In the genomic region with DNA sequence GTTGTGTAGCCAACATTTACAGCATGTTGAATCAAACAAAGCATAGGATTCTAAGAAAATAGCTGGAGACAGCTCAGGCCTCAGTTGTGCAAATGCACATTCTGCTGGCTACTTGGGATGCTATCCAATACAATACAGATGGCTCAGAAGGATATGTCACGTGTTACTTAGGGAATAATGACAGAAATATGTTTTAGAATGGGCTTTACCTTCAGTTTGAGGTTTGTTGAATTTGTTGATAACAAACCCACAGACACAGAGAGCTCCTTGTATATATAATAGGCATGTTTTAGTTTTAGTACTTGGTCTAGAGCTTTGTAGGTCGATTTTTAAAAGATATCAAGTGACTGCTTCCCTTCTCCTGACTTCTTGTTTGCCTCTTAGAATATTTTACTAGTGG, we compare ENCODE assay signal across 24 mouse cellular contexts. TPM values are rescaled to one million over a fixed set of nuclear protein-coding genes. Genes with fewer than 3 reads are reported as not detected.
DNase-seq lines count a peak whose midpoint lies in the region; ATAC-seq lines count a peak whose summit lies in the region.
"Had no signal": no experiment of that assay in that cellular context is flagged by ENCODE, and none has a peak within 500 bp of the region (broad histone marks: within the 10 kb centered on the region; RNA-seq: fewer than 3 reads in every experiment).

No protein-coding gene starts in this region.

- H3K9ac ChIP-seq in embryonic facial prominence, embryonic 14.5 days (ENCODE audit: low read depth, low read length): no peak overlapping the region
- H3K9ac ChIP-seq: embryonic facial prominence, embryonic 15.5 days; forebrain, embryonic 12.5 days; forebrain, embryonic 15.5 days; hindbrain, embryonic 12.5 days; hindbrain, embryonic 15.5 days had no signal

- 52% methylated on average over 2 of the region's 2 CpGs for WGBS in embryonic facial prominence, embryonic 14.5 days
- 79% methylated on average over 2 of the region's 2 CpGs for WGBS in embryonic facial prominence, embryonic 10.5 days

- H3K27me3 ChIP-seq in embryonic facial prominence, embryonic 14.5 days (replicated peaks; ENCODE audit: control insufficient read depth, insufficient read depth, low read length): no peaks in the 10 kb centered on the region
- no peaks in the 10 kb centered on the region for H3K27me3 ChIP-seq in embryonic facial prominence, embryonic 10.5 days (replicated peaks; ENCODE audit: low read depth, poor library complexity, severe bottlenecking)
- H3K27me3 ChIP-seq in megakaryocyte, embryonic 14.5 days (replicated peaks): no peaks in the 10 kb centered on the region
- H3K27me3 ChIP-seq: embryonic facial prominence, embryonic 15.5 days; forebrain, embryonic 12.5 days; forebrain, embryonic 15.5 days; hindbrain, embryonic 12.5 days; hindbrain, embryonic 15.5 days had no signal

- H3K4me1 ChIP-seq in embryonic facial prominence, embryonic 14.5 days (ENCODE audit: control insufficient read depth, insufficient read depth, low read length): peaks cover 20% of the 10 kb centered on the region
- peaks cover 32% of the 10 kb centered on the region for H3K4me1 ChIP-seq in embryonic facial prominence, embryonic 10.5 days
- H3K4me1 ChIP-seq in megakaryocyte, embryonic 14.5 days: peaks cover 76% of the 10 kb centered on the region

- H3K36me3 ChIP-seq in embryonic facial prominence, embryonic 14.5 days (ENCODE audit: control insufficient read depth, insufficient read depth, low read length): peaks cover 8% of the 10 kb centered on the region
- H3K36me3 ChIP-seq in embryonic facial prominence, embryonic 10.5 days (replicated peaks): peaks cover 12% of the 10 kb centered on the region
- peaks cover 8% of the 10 kb centered on the region for H3K36me3 ChIP-seq in megakaryocyte, embryonic 14.5 days (replicated peaks; ENCODE audit: low read length)
- H3K36me3 ChIP-seq: forebrain, embryonic 12.5 days; forebrain, embryonic 15.5 days; hindbrain, embryonic 15.5 days had no signal

- H3K27ac ChIP-seq in embryonic facial prominence, embryonic 14.5 days (replicated peaks; ENCODE audit: low read depth, low read length): peak overlapping the region; percentile 10; the same call in 1 of the 2 replicates
- no peak overlapping the region for H3K27ac ChIP-seq in embryonic facial prominence, embryonic 10.5 days (replicated peaks)
- H3K27ac ChIP-seq: embryonic facial prominence, embryonic 15.5 days; forebrain, embryonic 12.5 days; forebrain, embryonic 15.5 days; hindbrain, embryonic 12.5 days; hindbrain, embryonic 15.5 days had no signal

- no peak overlapping the region for H3K4me3 ChIP-seq in embryonic facial prominence, embryonic 14.5 days (ENCODE audit: low read depth, low read length)
- no peak overlapping the region for H3K4me3 ChIP-seq in embryonic facial prominence, embryonic 10.5 days
- H3K4me3 ChIP-seq in megakaryocyte, embryonic 14.5 days (replicated peaks): peak overlapping the region; percentile 50
- H3K4me3 ChIP-seq: embryonic facial prominence, embryonic 15.5 days; erythroblast, embryonic 14.5 days; forebrain, embryonic 12.5 days; forebrain, embryonic 15.5 days; hindbrain, embryonic 12.5 days; hindbrain, embryonic 15.5 days had no signal

- H3K9me3 ChIP-seq in embryonic facial prominence, embryonic 14.5 days (ENCODE audit: control insufficient read depth, low read length): no peaks in the 10 kb centered on the region
- H3K9me3 ChIP-seq in embryonic facial prominence, embryonic 10.5 days: no peaks in the 10 kb centered on the region
- no peaks in the 10 kb centered on the region for H3K9me3 ChIP-seq in megakaryocyte, embryonic 14.5 days
- H3K9me3 ChIP-seq: embryonic facial prominence, embryonic 15.5 days; forebrain, embryonic 12.5 days; forebrain, embryonic 15.5 days; hindbrain, embryonic 12.5 days; hindbrain, embryonic 15.5 days had no signal

- ATAC-seq in embryonic facial prominence, embryonic 14.5 days (ENCODE audit: low read depth): no peak
- ATAC-seq in megakaryocyte, adult 5-6 weeks (ENCODE audit: poor library complexity, severe bottlenecking): no peak
- ATAC-seq in megakaryocyte progenitor cell, adult 5-6 weeks (replicated peaks; ENCODE audit: poor library complexity): peak; percentile 13
- ATAC-seq in erythroblast, adult 5-6 weeks (replicated peaks; ENCODE audit: low FRiP score, poor library complexity, severe bottlenecking): no peak
- ATAC-seq: activated CD4-positive, CD25-positive, alpha-beta regulatory T cell, adult 4 months; forebrain, embryonic 15.5 days had no signal

- DNase-seq in embryonic facial prominence, embryonic 14.5 days (ENCODE audit: low spot score): no peak
- no peak for DNase-seq in embryonic facial prominence, embryonic 10.5 days (ENCODE audit: low spot score)
- DNase-seq in embryo, embryonic 10 days (ENCODE audit: low spot score): no peak
- DNase-seq: adrenal gland, adult 8-10 months; adrenal gland, postnatal 25 days; cerebellum, adult 11-12 months; cerebellum, adult 8-10 months; cerebellum, postnatal 10 days; cerebellum, postnatal 36 days; embryo, embryonic 11 days; gastrocnemius, postnatal 14 days; heart, adult 11 months had no signal

- no peak overlapping the region for H3K4me2 ChIP-seq in embryonic facial prominence, embryonic 14.5 days (ENCODE audit: low read depth, low read length)
- H3K4me2 ChIP-seq: embryonic facial prominence, embryonic 15.5 days; forebrain, embryonic 12.5 days; forebrain, embryonic 15.5 days; heart, embryonic 11.5 days; hindbrain, embryonic 12.5 days; hindbrain, embryonic 15.5 days had no signal

RNA-seq across cellular contexts. Expression of gene Eif4e, which starts 6.8 kb away (rescaled TPM):
- polyA plus RNA-seq in embryonic facial prominence, embryonic 14.5 days (2014; fragmentation: Nextera tagmentation; extraction: Ambion mirVana): 333 and 352 TPM in 2 replicates
- polyA plus RNA-seq in embryonic facial prominence, embryonic 10.5 days (2016; fragmentation: Nextera tagmentation; extraction: Ambion mirVana): 529 and 534 TPM in 2 replicates
- 8.6 TPM in 1 of 2 replicates, not detected in the other for polyA plus RNA-seq in megakaryocyte, embryonic 14.5 days (2012; ENCODE audit: insufficient read depth, low replicate concordance)
- total RNA-seq in megakaryocyte, adult 5-6 weeks (2015): 179 and 204 TPM in 2 replicates
- 106 and 108 TPM in 2 replicates for total RNA-seq in megakaryocyte, adult 5-6 weeks (2017)
- 424 and 430 TPM in 2 replicates for total RNA-seq in megakaryocyte progenitor cell, adult 5-6 weeks (2015)
- total RNA-seq in megakaryocyte progenitor cell, adult 5-6 weeks (2017): 161 and 224 TPM in 2 replicates
- total RNA-seq in erythroblast, adult 5-6 weeks (2015; ENCODE audit: low replicate concordance): 55.5 and 73.6 TPM in 2 replicates
- total RNA-seq in erythroblast, adult 5-6 weeks (2017; ENCODE audit: low replicate concordance): 53.2 and 70.4 TPM in 2 replicates

RNA-seq across cellular contexts. Expression of gene Metap1, which starts 43.4 kb away (rescaled TPM):
- 45.8 and 46.4 TPM in 2 replicates for polyA plus RNA-seq in embryonic facial prominence, embryonic 14.5 days (2014; fragmentation: Nextera tagmentation; extraction: Ambion mirVana)
- polyA plus RNA-seq in embryonic facial prominence, embryonic 10.5 days (2016; fragmentation: Nextera tagmentation; extraction: Ambion mirVana): 46.2 and 48.8 TPM in 2 replicates
- polyA plus RNA-seq in megakaryocyte, embryonic 14.5 days (2012; ENCODE audit: insufficient read depth, low replicate concordance): 10.2 and 16.6 TPM in 2 replicates
- total RNA-seq in megakaryocyte, adult 5-6 weeks (2015): 20.9 and 24.0 TPM in 2 replicates
- total RNA-seq in megakaryocyte, adult 5-6 weeks (2017): 28.5 and 36.9 TPM in 2 replicates
- 42.0 and 45.9 TPM in 2 replicates for total RNA-seq in megakaryocyte progenitor cell, adult 5-6 weeks (2015)
- total RNA-seq in megakaryocyte progenitor cell, adult 5-6 weeks (2017): 47.6 and 61.4 TPM in 2 replicates
- 10.0 and 15.3 TPM in 2 replicates for total RNA-seq in erythroblast, adult 5-6 weeks (2015; ENCODE audit: low replicate concordance)
- 18.2 and 21.3 TPM in 2 replicates for total RNA-seq in erythroblast, adult 5-6 weeks (2017; ENCODE audit: low replicate concordance)
